Mouse (Mus musculus): ENCODE measurements around the gene Chd3.

Gene Chd3

GRCm38 (mm10) chr11:69390400-69391034, 21.3 kb upstream of the Chd3 start:
- DNase-seq (ENCODE audit: low spot score in 2 of 2), result peak; percentile 53 to 73

- no peak for DNase-seq (ENCODE audit: low spot score in 2 of 2)
Measured at GRCm38 (mm10) chr11:69389531-69390399, 20.6 kb upstream of the Chd3 start.

GRCm38 (mm10) chr11:69388680-69389079, 19.5 kb upstream of the Chd3 start:
- no peak for DNase-seq (ENCODE audit: low spot score in 2 of 2)

- DNase-seq (ENCODE audit: low spot score in 2 of 2), result no peak
Measured at GRCm38 (mm10) chr11:69386758-69387157, 17.6 kb upstream of the Chd3 start.

- DNase-seq (ENCODE audit: low spot score in 2 of 2), result no peak
Measured at GRCm38 (mm10) chr11:69384979-69385378, 15.8 kb upstream of the Chd3 start.

GRCm38 (mm10) chr11:69382478-69383105, 13.4 kb upstream of the Chd3 start:
- no peak for DNase-seq (ENCODE audit: low spot score in 2 of 2)

GRCm38 (mm10) chr11:69381356-69381755, 12.2 kb upstream of the Chd3 start:
- no peak for DNase-seq (ENCODE audit: low spot score in 2 of 2)

GRCm38 (mm10) chr11:69379600-69379999, 10.4 kb upstream of the Chd3 start:
- DNase-seq (ENCODE audit: low spot score in 2 of 2), result no peak

- DNase-seq (ENCODE audit: low spot score in 2 of 2), result no peak
Measured at GRCm38 (mm10) chr11:69377766-69378165, 8.6 kb upstream of the Chd3 start.

GRCm38 (mm10) chr11:69375646-69376045, 6.4 kb upstream of the Chd3 start:
- no peak for DNase-seq (ENCODE audit: low spot score in 2 of 2)

GRCm38 (mm10) chr11:69373223-69373965, 4.2 kb upstream of the Chd3 start:
- DNase-seq (ENCODE audit: low spot score in 2 of 2), result no peak

GRCm38 (mm10) chr11:69372780-69373170, 3.6 kb upstream of the Chd3 start:
- no peak for DNase-seq (ENCODE audit: low spot score in 2 of 2)

- no peak for DNase-seq (ENCODE audit: low spot score in 2 of 2)
Measured at GRCm38 (mm10) chr11:69372056-69372779, 3.0 kb upstream of the Chd3 start.

- no peak for DNase-seq (ENCODE audit: low spot score in 2 of 2)
Measured at GRCm38 (mm10) chr11:69371601-69372000, 2.4 kb upstream of the Chd3 start.

GRCm38 (mm10) chr11:69370817-69371215, 1.6 kb upstream of the Chd3 start:
- DNase-seq (ENCODE audit: low spot score in 2 of 2), result no peak

- no peak for DNase-seq (ENCODE audit: low spot score in 2 of 2)
Measured at GRCm38 (mm10) chr11:69369990-69370816, 997 bp upstream of the Chd3 start.

- peak; percentile 25 to 48 for DNase-seq (ENCODE audit: low spot score in 2 of 2)
Measured at GRCm38 (mm10) chr11:69368356-69369214, 621 bp downstream of the Chd3 start.

- DNase-seq (ENCODE audit: low spot score in 2 of 2), result peak; percentile 18 to 41
Measured at GRCm38 (mm10) chr11:69367616-69368355, 1.4 kb downstream of the Chd3 start.
